Mouse (Mus musculus): ENCODE data around the gene Set.

- TF ChIP-seq POLR2A (IDR thresholded peaks at IDR 0.05; ENCODE audit: low read depth, low read length): no peak
- TF ChIP-seq CTCF (conservative IDR thresholded peaks at IDR 0.05; ENCODE audit: insufficient read depth, insufficient read length, low read depth, low read length): no peak
Observed at GRCm38 (mm10) chr2:30119641-30120051, 62.5 kb downstream of the Set start.

Data from kidney, adult 2 months (tissue).